Mouse (Mus musculus): Measurements from ENCODE around the gene Runx1. TPM values are rescaled to one million over a fixed set of nuclear protein-coding genes. Genes with fewer than 3 reads are reported as not detected.
A peak's percentile ranks its signal among the peaks of the same experiment; 100 is the strongest.

The Runx1 gene
- total RNA-seq, 1 experiment from 2014 or later: 69.4 TPM

- no peak for ATAC-seq (ENCODE audit: extremely low read depth, insufficient number of reproducible peaks, low FRiP score, poor library complexity, severe bottlenecking)
Observed at GRCm38 (mm10) chr16:92807772-92808171, 18.2 kb downstream of the Runx1 start.

- ATAC-seq (ENCODE audit: extremely low read depth, insufficient number of reproducible peaks, low FRiP score, poor library complexity, severe bottlenecking): no peak
Observed at GRCm38 (mm10) chr16:92803076-92803580, 22.8 kb downstream of the Runx1 start.

- ATAC-seq (ENCODE audit: extremely low read depth, insufficient number of reproducible peaks, low FRiP score, poor library complexity, severe bottlenecking): peak; percentile 63
Observed at GRCm38 (mm10) chr16:92801567-92801966, 24.4 kb downstream of the Runx1 start.

- ATAC-seq (ENCODE audit: extremely low read depth, insufficient number of reproducible peaks, low FRiP score, poor library complexity, severe bottlenecking): peak; percentile 25; the same call in 1 of the 2 replicates
Observed at GRCm38 (mm10) chr16:92800845-92801244, 25.1 kb downstream of the Runx1 start.

GRCm38 (mm10) chr16:92799940-92800339, 26.0 kb downstream of the Runx1 start:
- ATAC-seq (ENCODE audit: extremely low read depth, insufficient number of reproducible peaks, low FRiP score, poor library complexity, severe bottlenecking): no peak

- no peak for ATAC-seq (ENCODE audit: extremely low read depth, insufficient number of reproducible peaks, low FRiP score, poor library complexity, severe bottlenecking)
Observed at GRCm38 (mm10) chr16:92794197-92794596, 31.8 kb downstream of the Runx1 start.

GRCm38 (mm10) chr16:92793741-92794140, 32.2 kb downstream of the Runx1 start:
- no peak for ATAC-seq (ENCODE audit: extremely low read depth, insufficient number of reproducible peaks, low FRiP score, poor library complexity, severe bottlenecking)

GRCm38 (mm10) chr16:92792905-92793304, 33.0 kb downstream of the Runx1 start:
- no peak for ATAC-seq (ENCODE audit: extremely low read depth, insufficient number of reproducible peaks, low FRiP score, poor library complexity, severe bottlenecking)

GRCm38 (mm10) chr16:92790601-92791000, 35.3 kb downstream of the Runx1 start:
- no peak for ATAC-seq (ENCODE audit: extremely low read depth, insufficient number of reproducible peaks, low FRiP score, poor library complexity, severe bottlenecking)

GRCm38 (mm10) chr16:92789840-92790239, 36.1 kb downstream of the Runx1 start:
- no peak for ATAC-seq (ENCODE audit: extremely low read depth, insufficient number of reproducible peaks, low FRiP score, poor library complexity, severe bottlenecking)

GRCm38 (mm10) chr16:92788446-92788845, 37.5 kb downstream of the Runx1 start:
- ATAC-seq (ENCODE audit: extremely low read depth, insufficient number of reproducible peaks, low FRiP score, poor library complexity, severe bottlenecking): no peak

- ATAC-seq (ENCODE audit: extremely low read depth, insufficient number of reproducible peaks, low FRiP score, poor library complexity, severe bottlenecking): peak; percentile 40
Observed at GRCm38 (mm10) chr16:92786883-92787321, 39.0 kb downstream of the Runx1 start.

GRCm38 (mm10) chr16:92786276-92786882, 39.6 kb downstream of the Runx1 start:
- ATAC-seq (ENCODE audit: extremely low read depth, insufficient number of reproducible peaks, low FRiP score, poor library complexity, severe bottlenecking): no peak

GRCm38 (mm10) chr16:92783651-92784131, 42.3 kb downstream of the Runx1 start:
- ATAC-seq (ENCODE audit: extremely low read depth, insufficient number of reproducible peaks, low FRiP score, poor library complexity, severe bottlenecking): no peak

GRCm38 (mm10) chr16:92782408-92782807, 43.5 kb downstream of the Runx1 start:
- no peak for ATAC-seq (ENCODE audit: extremely low read depth, insufficient number of reproducible peaks, low FRiP score, poor library complexity, severe bottlenecking)

- ATAC-seq (ENCODE audit: extremely low read depth, insufficient number of reproducible peaks, low FRiP score, poor library complexity, severe bottlenecking): no peak
Observed at GRCm38 (mm10) chr16:92779896-92780435, 46.0 kb downstream of the Runx1 start.

GRCm38 (mm10) chr16:92779175-92779574, 46.8 kb downstream of the Runx1 start:
- no peak for ATAC-seq (ENCODE audit: extremely low read depth, insufficient number of reproducible peaks, low FRiP score, poor library complexity, severe bottlenecking)

- no peak for ATAC-seq (ENCODE audit: extremely low read depth, insufficient number of reproducible peaks, low FRiP score, poor library complexity, severe bottlenecking)
Observed at GRCm38 (mm10) chr16:92778096-92778780, 47.7 kb downstream of the Runx1 start.

GRCm38 (mm10) chr16:92767862-92768261, 58.1 kb downstream of the Runx1 start:
- no peak for ATAC-seq (ENCODE audit: extremely low read depth, insufficient number of reproducible peaks, low FRiP score, poor library complexity, severe bottlenecking)

- no peak for ATAC-seq (ENCODE audit: extremely low read depth, insufficient number of reproducible peaks, low FRiP score, poor library complexity, severe bottlenecking)
Observed at GRCm38 (mm10) chr16:92767423-92767822, 58.5 kb downstream of the Runx1 start.
